Mouse (Mus musculus): ENCODE measurements around the gene Micu1. TPM values are rescaled to one million over a fixed set of nuclear protein-coding genes. Genes with fewer than 3 reads are reported as not detected.

Micu1 gene
- polyA plus RNA-seq, 1 experiment from 2014 or later: 58.0 TPM

GRCm38 (mm10) chr10:59764781-59765180, 62.5 kb downstream of the Micu1 start:
- Histone ChIP-seq H3K9me3 (no peaks in the 10 kb centered on the region), H3K4me3 (no peak overlapping the region), H3K27me3 (ENCODE audit: poor library complexity, severe bottlenecking) (no peaks in the 10 kb centered on the region), H3K27ac (no peak overlapping the region), H3K4me1 (no peaks in the 10 kb centered on the region), H3K36me3 (replicated peaks) (peaks cover 7% of the 10 kb centered on the region; the same call in 1 of the 2 replicates)
- WGBS: 94% methylated on average over 6 of the region's 6 CpGs
- no peak for DNase-seq (ENCODE audit: extremely low spot score, low spot score)

GRCm38 (mm10) chr10:59768369-59769079, 66.2 kb downstream of the Micu1 start:
- H3K27me3 ChIP-seq (ENCODE audit: poor library complexity, severe bottlenecking): no peaks in the 10 kb centered on the region
- H3K4me1 ChIP-seq: peaks cover 14% of the 10 kb centered on the region
- no peak overlapping the region for H3K4me3 ChIP-seq
- peaks cover 13% of the 10 kb centered on the region; the same call in 1 of the 2 replicates for H3K36me3 ChIP-seq (replicated peaks)
- H3K9me3 ChIP-seq: no peaks in the 10 kb centered on the region
- WGBS: 88% methylated on average over 13 of the region's 13 CpGs
- H3K27ac ChIP-seq: no peak overlapping the region
- no peak for DNase-seq (ENCODE audit: extremely low spot score, low spot score)

- 92% methylated on average over 6 of the region's 6 CpGs for WGBS
- H3K36me3 ChIP-seq (replicated peaks): peaks cover 14% of the 10 kb centered on the region
- no peaks in the 10 kb centered on the region for H3K27me3 ChIP-seq (ENCODE audit: poor library complexity, severe bottlenecking)
- peaks cover 23% of the 10 kb centered on the region for H3K4me1 ChIP-seq
- DNase-seq (ENCODE audit: extremely low spot score, low spot score): no peak
- H3K27ac ChIP-seq: no peak overlapping the region
- H3K4me3 ChIP-seq: no peak overlapping the region
- H3K9me3 ChIP-seq: no peaks in the 10 kb centered on the region
Measured at GRCm38 (mm10) chr10:59771375-59772048, 69.2 kb downstream of the Micu1 start.

- Histone ChIP-seq H3K9me3 (no peaks in the 10 kb centered on the region), H3K4me3 (no peak overlapping the region), H3K36me3 (replicated peaks) (peaks cover 16% of the 10 kb centered on the region), H3K4me1 (peaks cover 23% of the 10 kb centered on the region), H3K27me3 (ENCODE audit: poor library complexity, severe bottlenecking) (no peaks in the 10 kb centered on the region), H3K27ac (no peak overlapping the region)
- 81% methylated on average over 2 of the region's 2 CpGs for WGBS
- no peak for DNase-seq (ENCODE audit: extremely low spot score, low spot score)
Measured at GRCm38 (mm10) chr10:59772049-59772397, 69.7 kb downstream of the Micu1 start.

GRCm38 (mm10) chr10:59773441-59774140, 71.3 kb downstream of the Micu1 start:
- Histone ChIP-seq H3K4me3 (no peak overlapping the region), H3K27ac (peak overlapping the region; percentile 2; the same call in 1 of the 2 replicates), H3K27me3 (ENCODE audit: poor library complexity, severe bottlenecking) (no peaks in the 10 kb centered on the region), H3K4me1 (peaks cover 23% of the 10 kb centered on the region), H3K9me3 (no peaks in the 10 kb centered on the region), H3K36me3 (replicated peaks) (peaks cover 21% of the 10 kb centered on the region)
- 78% methylated on average over 13 of the region's 13 CpGs for WGBS
- no peak for DNase-seq (ENCODE audit: extremely low spot score, low spot score)

GRCm38 (mm10) chr10:59774141-59774534, 71.9 kb downstream of the Micu1 start:
- H3K4me3 ChIP-seq: no peak overlapping the region
- H3K36me3 ChIP-seq (replicated peaks): peaks cover 21% of the 10 kb centered on the region
- H3K4me1 ChIP-seq: peaks cover 23% of the 10 kb centered on the region
- H3K27ac ChIP-seq: peak overlapping the region; percentile 63; the same call in 1 of the 2 replicates
- WGBS: 90% methylated on average over 3 of the region's 3 CpGs
- H3K27me3 ChIP-seq (ENCODE audit: poor library complexity, severe bottlenecking): no peaks in the 10 kb centered on the region
- no peaks in the 10 kb centered on the region for H3K9me3 ChIP-seq
- no peak for DNase-seq (ENCODE audit: extremely low spot score, low spot score)

- peaks cover 16% of the 10 kb centered on the region for H3K36me3 ChIP-seq (replicated peaks)
- H3K27ac ChIP-seq: peak overlapping the region; percentile 6; the same call in 1 of the 2 replicates
- H3K4me3 ChIP-seq: no peak overlapping the region
- no peaks in the 10 kb centered on the region for H3K27me3 ChIP-seq (ENCODE audit: poor library complexity, severe bottlenecking)
- peaks cover 41% of the 10 kb centered on the region for H3K4me1 ChIP-seq
- 86% methylated on average over 3 of the region's 3 CpGs for WGBS
- no peaks in the 10 kb centered on the region for H3K9me3 ChIP-seq
- no peak for DNase-seq (ENCODE audit: extremely low spot score, low spot score)
Measured at GRCm38 (mm10) chr10:59777246-59777645, 75.0 kb downstream of the Micu1 start.

GRCm38 (mm10) chr10:59778137-59778710, 75.9 kb downstream of the Micu1 start:
- 93% methylated on average over 4 of the region's 4 CpGs for WGBS
- H3K27me3 ChIP-seq (ENCODE audit: poor library complexity, severe bottlenecking): no peaks in the 10 kb centered on the region
- H3K9me3 ChIP-seq: no peaks in the 10 kb centered on the region
- no peak overlapping the region for H3K4me3 ChIP-seq
- peaks cover 16% of the 10 kb centered on the region for H3K36me3 ChIP-seq (replicated peaks)
- H3K4me1 ChIP-seq: peaks cover 33% of the 10 kb centered on the region
- no peak for DNase-seq (ENCODE audit: extremely low spot score, low spot score)
- H3K27ac ChIP-seq: no peak overlapping the region

GRCm38 (mm10) chr10:59780698-59781097, 78.4 kb downstream of the Micu1 start:
- peaks cover 34% of the 10 kb centered on the region for H3K4me1 ChIP-seq
- H3K27me3 ChIP-seq (ENCODE audit: poor library complexity, severe bottlenecking): no peaks in the 10 kb centered on the region
- no peak for DNase-seq (ENCODE audit: extremely low spot score, low spot score)
- H3K36me3 ChIP-seq (replicated peaks): peaks cover 16% of the 10 kb centered on the region
- peak overlapping the region; percentile 69 for H3K27ac ChIP-seq
- H3K9me3 ChIP-seq: no peaks in the 10 kb centered on the region
- 11% methylated on average over 3 of the region's 3 CpGs for WGBS
- H3K4me3 ChIP-seq: no peak overlapping the region

- WGBS: 56% methylated on average over 7 of the region's 7 CpGs
- DNase-seq (ENCODE audit: extremely low spot score, low spot score): no peak
- Histone ChIP-seq H3K4me3 (no peak overlapping the region), H3K36me3 (replicated peaks) (peaks cover 12% of the 10 kb centered on the region; the same call in 1 of the 2 replicates), H3K27me3 (ENCODE audit: poor library complexity, severe bottlenecking) (no peaks in the 10 kb centered on the region), H3K27ac (peak overlapping the region; percentile 69; the same call in 1 of the 2 replicates), H3K9me3 (no peaks in the 10 kb centered on the region), H3K4me1 (peaks cover 38% of the 10 kb centered on the region)
Measured at GRCm38 (mm10) chr10:59781205-59781931, 79.1 kb downstream of the Micu1 start.

- H3K9me3 ChIP-seq: no peaks in the 10 kb centered on the region
- H3K4me1 ChIP-seq: peaks cover 46% of the 10 kb centered on the region
- H3K27ac ChIP-seq: peak overlapping the region; percentile 42; the same call in 1 of the 2 replicates
- peaks cover 17% of the 10 kb centered on the region for H3K36me3 ChIP-seq (replicated peaks)
- WGBS: 82% methylated on average over 18 of the region's 18 CpGs
- H3K27me3 ChIP-seq (ENCODE audit: poor library complexity, severe bottlenecking): no peaks in the 10 kb centered on the region
- no peak for DNase-seq (ENCODE audit: extremely low spot score, low spot score)
- no peak overlapping the region for H3K4me3 ChIP-seq
Measured at GRCm38 (mm10) chr10:59784731-59785685, 82.7 kb downstream of the Micu1 start.
